Mouse (Mus musculus): ENCODE data around the gene Tnfrsf25.

Tnfrsf25 gene

DNA sequence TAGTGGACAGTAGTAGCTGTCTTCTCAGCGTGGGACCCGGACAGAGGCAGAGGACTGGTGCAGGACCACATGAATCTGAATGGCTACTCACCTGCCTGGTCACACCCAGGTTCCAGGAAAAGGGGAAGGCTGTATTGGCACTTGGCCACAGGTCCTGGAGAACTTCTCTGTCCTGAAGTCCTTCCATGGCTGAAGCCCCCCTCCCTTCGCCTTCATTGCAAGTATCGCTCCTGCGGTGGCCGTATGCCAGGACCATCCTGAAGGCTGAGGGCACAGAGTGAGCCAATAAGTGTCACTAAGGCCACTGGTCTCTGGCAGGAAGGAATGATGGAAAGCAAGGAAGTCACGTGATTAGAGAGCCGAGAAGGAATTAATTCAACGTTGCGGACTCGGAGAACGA lies 21.5 kb upstream of the Tnfrsf25 start:
- no peak for DNase-seq

DNA sequence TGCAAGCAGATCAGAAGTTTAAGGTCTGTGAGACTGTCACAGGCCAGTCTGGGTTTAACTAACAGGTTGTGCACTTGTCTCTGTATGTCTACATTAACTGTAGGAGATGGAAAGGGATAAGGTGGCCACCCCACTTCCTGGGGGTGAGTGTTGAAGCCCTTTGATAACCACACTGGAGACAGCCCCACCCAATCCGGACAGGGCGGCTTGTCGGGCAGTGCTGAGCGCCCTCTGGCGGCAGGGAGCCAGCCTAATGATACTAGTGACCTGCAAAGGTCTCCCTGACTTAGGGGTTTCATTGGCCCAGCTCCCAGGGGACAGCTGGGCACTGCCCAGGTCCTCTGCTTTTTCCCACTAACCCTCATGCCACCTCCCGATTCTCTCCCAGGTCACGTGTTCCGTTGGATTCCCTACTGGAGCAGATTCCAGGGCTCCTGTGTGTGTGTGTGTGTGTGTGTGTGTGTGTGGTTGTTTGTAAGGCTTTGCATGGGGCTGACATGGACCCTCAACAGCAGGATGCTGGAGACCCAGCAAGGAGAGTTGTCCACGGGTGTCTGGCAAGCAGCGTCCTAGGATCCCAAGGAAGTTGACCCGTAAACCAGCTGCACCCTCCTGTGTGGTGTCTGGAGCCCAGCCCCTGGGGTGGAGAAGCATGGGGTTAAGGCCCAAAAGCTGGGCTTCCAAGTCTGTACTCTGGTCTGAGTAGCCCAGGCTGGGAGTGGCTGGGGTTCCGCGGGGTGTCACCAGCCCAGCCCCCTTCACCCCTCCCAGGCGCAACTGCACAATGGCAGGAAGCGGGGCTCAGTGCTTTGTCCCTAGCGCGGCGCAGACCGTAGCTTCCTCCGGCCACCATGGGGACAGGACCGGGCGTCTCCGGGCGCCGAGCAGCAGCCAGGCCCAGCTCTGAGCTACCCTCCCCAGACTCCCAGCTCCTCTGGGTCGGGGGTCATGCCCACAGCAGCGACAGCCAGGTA lies 19.5 kb upstream of the Tnfrsf25 start:
- peak; percentile 84 for DNase-seq

DNA sequence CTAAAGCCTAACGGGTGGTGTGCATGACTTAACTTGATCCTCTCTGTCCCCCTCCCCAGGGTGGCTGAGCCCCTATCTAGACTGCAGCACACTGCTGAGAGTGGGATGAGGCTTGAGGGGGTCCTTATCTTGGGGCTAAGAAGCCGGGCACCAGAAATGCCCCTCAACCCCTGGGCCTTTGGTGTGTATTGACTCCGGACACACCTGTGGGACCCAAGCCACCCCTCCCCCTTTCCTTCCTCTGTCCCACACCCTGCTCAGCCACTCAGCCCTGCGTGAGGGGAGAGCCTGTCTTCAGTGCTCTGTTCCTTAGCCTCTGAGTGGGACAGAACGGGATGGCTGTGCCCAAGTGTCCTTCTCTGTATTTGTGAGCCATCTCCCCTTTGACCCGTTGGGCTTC lies 18.8 kb upstream of the Tnfrsf25 start:
- no peak for DNase-seq

DNA sequence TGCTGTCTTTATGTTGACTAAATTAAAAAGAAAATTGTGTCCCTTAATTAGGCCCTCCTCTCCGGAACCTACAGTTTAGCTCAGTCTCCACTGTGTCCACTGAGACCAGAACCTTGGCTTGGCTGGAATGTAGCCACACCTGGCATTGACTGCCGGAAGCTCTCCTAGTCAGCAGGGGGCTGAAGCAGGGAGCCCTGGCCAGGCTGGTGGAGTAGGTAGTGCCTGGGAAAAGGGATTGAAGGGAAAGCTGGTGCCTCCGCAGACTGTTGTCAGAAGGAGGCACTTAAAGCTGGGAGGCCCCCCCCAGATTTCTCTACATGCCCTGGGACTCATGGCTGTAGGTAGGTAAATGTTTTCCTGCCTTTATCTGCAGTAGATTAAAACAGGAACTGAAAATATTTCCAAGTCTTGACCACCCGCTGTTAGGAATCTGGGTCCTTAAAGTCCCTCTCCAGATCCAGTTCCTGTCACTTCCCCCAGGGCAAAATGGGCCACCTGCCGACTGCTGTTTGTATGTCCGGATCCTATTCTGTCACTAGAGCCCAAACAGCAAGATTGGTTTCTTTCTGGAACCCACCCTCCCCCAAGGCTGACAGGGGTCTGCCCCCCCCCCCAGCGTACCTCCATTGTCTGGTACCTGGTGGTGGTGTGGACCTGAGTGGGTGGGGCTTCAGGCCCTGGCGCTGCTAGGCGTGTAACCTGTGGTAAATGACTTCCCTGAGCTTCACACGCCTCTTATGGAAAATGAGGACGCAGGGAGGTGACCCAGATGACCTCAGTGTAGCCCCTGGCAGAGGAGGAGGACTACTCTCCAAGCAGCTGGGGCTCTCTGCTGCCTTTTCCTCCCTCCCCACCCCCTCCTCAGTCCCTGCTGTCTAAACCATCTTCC lies 17.6 kb upstream of the Tnfrsf25 start:
- peak; percentile 47 for DNase-seq

DNA sequence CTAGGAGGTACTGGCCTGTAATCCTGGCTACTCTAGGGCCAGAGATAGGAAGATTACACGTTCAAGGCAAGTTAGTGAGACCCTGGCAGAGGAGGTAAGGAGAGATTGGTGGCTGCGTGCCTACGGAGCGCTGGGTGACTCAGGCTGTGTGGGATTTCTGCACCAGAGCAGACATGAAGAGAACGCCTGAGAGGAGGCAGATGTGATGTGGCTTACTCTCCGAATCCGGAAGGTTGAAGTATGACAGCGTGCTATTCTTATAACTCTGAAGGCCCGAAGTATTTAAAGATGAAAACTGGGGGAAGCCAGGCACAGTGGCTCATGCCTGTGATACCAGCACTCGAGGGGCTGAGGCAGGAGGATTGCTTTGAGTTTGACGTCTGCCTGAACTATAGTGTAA lies 15.2 kb upstream of the Tnfrsf25 start:
- no peak for DNase-seq

DNA sequence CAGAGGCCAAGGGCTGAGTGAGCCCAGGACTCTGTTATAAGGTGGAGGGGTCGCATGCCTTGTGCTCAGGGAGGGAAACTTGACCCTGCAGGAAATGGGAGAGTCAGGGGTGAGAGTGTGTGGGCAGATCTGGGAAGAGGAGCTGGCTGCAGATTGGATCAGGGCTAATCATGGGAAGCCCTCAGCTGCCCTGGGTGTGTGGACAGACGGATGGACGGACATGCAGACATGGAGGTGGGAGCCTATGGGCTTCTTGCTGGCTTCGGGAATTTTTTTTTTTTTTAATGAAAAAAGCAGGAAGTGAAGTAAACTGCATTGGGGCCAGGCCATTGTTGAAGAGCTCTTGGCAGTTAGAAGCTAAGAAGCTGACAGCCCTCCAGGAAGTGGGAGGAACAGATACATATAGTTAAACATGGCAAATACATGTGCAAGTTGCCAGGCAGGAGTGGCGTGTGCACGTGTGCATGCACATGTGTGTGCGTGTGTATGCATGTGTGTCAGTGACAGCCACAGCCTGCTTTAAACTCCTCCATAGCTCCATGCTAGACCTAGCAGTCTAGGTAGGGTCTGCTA lies 14.6 kb upstream of the Tnfrsf25 start:
- DNase-seq: no peak

DNA sequence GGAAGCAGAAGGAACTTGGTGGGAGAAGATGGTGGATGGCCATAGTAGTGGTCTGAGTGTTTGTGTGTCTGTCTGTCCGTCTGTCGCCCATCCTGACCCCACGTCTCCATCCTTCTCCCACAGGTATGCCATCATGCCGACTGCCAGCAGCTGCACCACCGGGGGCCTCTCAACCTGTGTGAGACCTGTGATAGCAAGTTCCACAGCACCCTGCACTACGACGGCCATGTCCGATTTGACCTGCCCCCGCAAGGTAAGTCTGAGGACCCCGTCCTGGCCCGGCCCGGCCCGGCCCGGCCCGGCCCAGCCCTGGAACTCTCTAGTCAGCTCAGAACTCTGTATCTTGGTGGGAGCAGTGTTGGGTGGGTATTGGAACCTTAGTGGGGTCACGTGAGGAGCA lies 13.8 kb upstream of the Tnfrsf25 start:
- DNase-seq: no peak

DNA sequence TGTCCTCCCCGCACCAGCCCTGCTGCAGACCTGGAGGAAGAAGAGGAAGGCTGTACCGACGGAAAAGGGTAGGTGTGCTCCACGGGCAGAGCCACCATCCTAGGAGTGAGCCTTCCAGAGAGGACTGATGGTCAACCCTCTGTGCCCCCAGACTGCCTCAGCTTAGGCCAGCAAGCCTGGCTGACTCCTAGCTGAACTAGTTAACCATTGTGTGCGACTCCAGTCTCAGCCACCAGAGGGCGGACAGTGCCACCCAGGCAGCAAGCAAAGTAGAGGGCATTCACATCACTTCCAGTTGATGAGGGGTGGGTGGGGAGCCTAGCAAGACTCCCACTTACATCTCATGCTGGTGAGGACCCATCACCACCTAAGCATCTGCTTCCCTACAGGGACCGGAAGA lies 12.7 kb upstream of the Tnfrsf25 start:
- peak; percentile 87 for DNase-seq

DNA sequence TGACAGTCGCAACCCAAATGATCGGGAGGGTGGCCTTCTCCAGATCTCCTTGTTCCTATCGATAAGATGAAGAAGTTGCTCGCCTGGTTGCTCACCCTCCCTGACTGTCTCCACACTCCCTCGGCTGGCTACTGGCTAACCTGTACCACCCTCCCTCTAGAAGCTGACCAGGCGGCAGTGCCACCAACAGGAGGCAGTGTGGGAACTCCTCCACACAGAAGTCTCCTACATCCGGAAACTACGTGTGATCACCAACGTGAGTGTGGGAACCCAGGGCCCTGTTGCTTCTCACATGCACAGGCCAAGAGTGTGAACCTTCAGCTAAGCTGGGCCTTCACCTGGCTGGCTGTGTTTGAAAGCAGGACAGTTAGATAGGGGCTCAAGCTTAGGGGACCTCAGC lies 9.0 kb upstream of the Tnfrsf25 start:
- DNase-seq: peak; percentile 50

DNA sequence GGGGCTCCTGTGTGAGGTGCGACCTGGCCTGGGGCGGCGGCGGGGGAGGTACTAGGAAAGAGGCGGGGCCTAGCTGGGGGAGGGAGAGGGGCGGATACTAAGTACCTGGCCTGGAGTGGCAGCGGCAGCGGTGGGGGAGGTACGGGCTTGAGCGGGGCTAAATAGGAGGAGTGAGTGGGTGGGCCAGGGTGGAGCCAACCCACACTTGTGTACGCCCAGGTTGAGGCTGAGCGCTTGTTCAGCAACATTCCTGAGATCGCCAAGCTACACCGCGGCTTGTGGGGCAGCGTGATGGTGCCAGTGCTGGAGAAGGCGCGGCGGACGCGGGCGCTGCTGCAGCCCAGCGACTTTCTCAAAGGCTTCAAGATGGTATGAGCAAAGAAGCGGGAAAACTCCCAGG lies 8.2 kb upstream of the Tnfrsf25 start:
- DNase-seq: peak; percentile 95

DNA sequence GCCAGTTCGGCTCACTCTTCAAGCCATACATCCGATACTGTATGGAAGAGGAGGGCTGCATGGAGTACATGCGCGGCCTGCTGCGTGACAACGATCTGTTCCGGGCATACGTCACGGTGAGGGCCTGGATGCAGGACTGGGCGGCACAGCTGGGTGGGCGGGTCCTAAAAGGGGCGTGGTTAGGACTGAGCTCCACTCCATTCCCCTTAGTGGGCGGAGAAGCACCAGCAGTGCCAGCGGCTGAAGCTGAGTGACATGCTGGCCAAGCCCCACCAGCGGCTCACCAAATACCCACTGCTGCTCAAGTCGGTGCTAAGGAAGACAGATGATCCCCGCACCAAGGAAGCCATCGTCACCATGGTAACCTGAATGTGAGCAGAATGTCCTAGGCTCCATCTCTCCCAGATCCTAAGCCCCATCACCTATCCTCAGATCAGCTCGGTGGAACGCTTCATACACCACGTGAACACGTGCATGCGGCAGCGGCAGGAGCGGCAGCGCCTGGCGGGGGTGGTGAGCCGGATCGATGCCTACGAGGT lies 7.7 kb upstream of the Tnfrsf25 start:
- DNase-seq: peak; percentile 94

DNA sequence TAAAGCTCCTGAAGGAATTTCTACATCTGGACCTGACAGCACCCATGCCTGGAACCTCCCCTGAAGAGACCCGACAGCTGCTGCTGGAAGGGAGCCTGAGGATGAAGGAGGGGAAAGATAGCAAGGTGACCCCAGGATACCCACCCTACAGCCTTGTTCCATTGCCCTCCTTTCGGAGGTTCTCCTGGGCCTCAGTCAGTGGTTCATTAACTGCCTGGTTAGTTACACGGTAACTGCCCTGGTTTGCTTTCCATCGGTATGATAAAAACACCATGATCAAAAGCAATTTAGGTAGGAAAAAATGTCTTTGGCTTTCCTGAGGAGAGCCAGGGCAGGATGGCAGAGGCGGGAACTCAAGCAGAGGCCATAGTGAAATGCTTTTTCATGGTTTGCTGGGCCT lies 7.1 kb upstream of the Tnfrsf25 start:
- DNase-seq: peak; percentile 61

DNA sequence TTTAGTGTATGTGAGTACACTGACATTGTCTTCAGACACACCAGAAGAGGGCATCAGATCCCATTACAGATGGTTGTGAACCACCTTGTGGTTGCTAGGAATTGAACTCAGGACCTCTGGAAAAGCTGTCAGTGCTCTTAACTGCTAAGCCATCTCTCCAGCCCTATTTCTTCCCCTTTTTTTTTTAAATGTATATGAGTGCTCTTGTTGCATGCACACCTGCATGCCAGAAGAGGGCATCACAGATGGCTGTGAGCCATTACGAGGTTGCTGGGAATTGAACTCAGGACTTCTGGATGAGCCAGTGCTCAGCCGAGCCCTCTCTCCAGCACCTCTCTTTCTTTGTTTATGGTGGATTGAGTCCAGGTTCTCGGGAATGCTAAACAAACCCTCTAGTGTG lies 6.2 kb upstream of the Tnfrsf25 start:
- DNase-seq: no peak

DNA sequence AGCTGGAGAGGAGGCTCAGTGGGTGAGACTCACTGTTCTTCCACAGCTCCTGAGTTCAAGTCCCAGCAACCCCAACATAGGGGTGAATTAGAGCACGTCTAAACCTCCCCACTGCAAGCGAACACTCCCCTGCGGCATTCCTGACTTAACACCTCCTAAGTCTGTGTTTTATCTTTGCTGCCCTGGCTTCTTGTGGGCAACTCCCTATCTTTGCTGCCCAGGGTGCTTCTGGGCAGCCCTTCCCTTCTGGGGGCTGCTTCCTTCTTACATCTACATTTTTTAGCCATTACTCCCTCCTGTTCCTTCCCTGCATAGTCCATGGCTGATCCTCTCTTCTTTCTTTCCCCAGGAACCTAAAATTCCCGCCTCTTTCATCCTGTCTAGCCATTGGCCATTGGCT lies 5.0 kb upstream of the Tnfrsf25 start:
- DNase-seq: no peak

DNA sequence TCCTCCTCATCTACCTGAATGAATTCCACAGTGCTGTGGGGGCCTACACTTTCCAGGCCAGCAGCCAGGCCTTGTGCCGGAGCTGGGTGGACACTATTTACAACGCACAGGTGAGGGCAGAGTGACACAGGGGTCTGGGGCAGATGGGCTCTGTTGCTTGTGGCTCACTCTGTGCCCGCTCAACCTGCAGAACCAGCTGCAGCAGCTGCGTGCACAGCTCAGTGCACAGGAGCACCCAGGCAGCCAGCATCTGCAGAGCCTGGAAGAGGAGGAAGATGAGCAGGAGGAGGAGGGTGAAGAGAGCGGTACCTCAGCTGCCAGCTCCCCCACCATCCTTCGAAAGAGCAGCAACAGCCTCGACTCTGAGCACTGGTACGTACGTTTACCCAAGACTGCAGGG lies 3.4 kb upstream of the Tnfrsf25 start:
- no peak for DNase-seq

DNA sequence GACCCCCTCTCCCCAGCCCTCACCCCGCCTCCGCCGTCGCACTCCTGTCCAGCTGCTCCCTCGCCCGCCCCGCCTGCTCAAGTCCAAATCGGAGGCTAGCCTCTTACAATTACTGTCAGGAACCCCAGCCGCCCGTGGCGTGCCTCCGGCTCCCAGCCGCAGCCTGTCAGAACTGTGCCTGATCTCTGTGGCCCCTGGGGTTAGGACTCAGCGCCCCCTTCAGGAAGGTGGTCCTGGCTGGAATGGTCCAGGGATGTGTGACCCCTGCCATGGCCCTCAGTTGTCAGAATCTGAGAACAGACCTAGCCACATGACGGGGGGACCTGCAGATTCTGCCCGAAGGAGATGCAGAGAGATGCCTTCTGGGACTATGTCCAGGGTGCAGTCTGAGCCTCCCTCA lies 1.7 kb upstream of the Tnfrsf25 start:
- DNase-seq: no peak

DNA sequence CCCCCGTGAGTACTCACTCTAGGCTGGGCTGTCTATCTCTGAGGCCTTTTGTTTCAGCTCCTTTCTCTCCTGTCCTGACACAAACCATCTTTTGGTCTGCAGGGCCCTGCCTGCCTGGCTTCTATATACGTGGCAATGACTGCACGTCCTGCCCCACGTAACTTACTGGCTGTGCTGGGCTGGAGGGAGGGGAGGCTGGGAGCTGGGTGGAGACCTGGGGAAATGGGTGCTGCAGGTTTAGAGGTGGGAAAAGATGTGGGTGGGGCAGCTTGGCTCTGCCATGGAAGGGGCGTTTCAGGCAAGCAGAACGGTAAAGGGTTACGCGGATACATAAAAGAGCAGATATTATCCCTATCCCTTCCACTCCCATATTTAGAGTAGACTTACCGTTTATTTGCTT lies 1.8 kb downstream of the Tnfrsf25 start:
- no peak for DNase-seq

DNA sequence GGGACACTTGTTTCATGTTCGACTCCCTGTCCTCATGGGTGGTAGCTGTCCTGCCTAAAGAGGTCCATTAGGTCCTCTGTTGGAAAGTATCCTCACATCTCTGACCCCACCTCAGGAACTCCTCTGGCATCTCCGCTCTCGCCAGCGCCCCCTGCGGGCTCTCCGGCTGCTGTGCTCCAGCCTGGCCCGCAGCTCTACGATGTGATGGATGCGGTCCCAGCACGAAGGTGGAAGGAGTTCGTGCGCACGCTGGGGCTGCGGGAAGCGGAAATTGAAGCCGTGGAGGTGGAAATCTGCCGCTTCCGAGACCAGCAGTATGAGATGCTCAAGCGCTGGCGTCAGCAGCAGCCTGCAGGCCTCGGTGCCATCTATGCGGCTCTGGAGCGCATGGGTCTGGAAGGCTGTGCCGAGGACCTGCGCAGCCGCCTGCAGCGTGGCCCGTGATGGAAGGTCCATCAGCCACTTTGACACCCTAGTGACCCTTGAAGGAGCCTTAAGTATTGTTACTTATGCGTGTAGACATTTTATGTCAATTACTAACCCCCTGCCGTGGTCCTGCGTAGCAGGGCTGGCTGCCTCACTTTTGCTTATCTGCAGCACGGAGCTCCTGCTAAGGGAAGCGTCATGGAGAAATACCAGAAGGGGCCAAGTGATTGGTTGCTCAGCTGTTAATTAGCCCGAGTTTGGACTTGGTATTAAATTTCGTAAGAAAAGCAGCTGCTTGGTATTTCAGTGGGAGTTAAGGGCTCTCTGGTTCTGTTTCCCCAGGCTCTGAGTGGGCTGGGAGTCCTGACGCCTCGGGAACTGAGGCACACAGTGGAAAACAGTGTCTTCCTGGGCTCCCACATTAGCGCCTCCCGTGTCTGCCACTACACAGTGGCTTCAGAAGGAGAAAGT lies 3.9 kb downstream of the Tnfrsf25 start:
- DNase-seq: peak; percentile 57

DNA sequence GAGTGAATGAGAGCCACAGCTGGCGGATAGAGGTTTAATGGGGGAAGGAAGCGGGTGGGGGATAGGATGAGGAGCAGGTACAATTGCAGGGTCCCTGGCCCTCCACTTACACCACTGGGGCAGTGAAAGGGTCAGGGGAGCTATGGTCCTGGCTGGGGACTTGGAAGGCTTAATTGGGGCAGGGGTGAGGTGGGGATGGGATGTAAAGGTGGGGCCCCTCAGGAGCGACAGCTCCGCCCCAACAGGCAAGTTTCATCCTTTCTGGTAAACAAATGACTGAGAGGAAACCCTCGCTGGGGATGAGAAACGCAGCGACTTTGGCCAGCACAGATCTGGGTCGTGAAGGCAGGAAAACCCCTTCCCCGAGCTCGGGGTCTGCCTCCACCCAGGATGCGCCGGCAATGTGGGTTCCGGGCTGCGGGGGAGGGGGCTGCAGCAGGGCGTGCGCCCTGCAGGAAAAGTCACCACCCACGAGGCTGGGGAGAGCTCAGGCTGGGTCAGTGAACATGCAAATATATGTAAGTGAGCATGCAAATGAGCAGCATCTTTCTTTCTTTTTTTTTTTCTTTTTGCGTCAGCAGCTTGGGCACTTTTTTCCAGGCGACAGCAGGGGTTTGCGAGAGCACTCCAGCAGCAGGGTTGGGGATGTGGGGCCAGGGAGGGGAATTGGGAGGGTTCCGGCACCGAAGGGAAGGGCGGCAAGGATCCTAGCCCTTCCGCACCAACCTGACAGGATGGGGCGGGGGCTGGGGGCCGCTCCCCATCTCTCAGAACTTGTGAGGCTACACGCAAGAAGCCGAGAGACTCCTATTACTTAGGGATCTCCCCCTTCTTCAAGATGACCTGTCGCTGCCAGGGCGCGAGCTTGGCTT lies 4.8 kb downstream of the Tnfrsf25 start:
- DNase-seq: no peak

DNA sequence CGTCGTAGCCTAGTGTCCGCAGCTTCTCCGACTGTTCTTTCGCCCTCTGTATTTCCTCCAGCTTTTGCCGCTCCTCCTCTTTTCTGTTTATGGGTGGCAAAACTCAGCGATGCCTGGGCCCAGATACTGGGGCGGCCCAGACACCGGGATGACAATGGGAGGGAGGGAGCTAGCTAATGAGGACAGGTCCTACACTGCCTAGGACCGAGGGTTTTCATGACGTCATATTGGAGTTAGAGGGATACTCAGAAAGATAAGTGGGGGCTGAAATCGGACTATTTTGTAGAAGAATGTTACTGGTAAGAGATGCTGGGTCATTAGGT lies 5.4 kb downstream of the Tnfrsf25 start:
- no peak for DNase-seq

DNA sequence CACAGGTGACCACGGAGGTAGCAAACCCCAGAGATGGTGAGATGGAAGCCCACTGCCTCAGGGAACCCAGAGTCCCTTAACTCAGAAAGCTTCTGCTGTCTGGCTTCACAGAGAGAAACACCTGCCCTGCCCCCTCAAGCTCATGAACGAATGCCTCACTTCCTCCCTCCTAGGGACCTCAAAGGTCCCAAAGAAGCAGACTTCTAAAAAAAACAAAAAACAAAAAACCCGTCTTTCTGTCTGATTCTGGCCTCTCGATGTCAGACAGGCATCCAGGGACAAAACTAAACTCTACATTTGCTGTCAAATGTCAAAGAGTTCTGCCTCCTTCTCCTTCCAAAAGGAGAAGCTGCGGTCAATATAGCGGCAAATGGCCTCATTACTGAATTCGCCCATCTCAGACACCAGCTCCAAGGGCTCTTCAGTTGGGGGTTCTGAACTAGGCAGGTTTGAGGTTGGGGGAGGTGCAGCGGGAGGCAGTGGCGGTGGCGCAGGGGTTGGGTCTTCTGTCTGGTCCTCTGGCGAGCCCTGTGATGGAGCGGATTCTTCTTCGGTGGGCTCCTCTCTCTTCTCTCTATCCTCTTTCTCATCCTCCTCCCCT lies 8.7 kb downstream of the Tnfrsf25 start:
- no peak for DNase-seq
